Mouse (Mus musculus) brown adipose tissue, adult 24 weeks (tissue): ENCODE measurements around the gene Rbms3. TPM values are rescaled to one million over a fixed set of nuclear protein-coding genes. Genes with fewer than 3 reads are reported as not detected.

Source experiments
- H3K27ac ChIP-seq: fragments of 200-500 bp; replicated peaks from 2 replicates; pipeline ENCODE4 v1.5.1; 2012; ENCODE audit warnings: low read depth, mild to moderate bottlenecking, low read length
- H3K4me1 ChIP-seq: fragments of 200-500 bp; 2 replicates; pipeline ENCODE4 v1.6.1; 2012; ENCODE audit warnings: low read length, mixed read lengths; ENCODE audit not compliant: control insufficient read depth, insufficient read depth, insufficient read length
- H3K4me3 ChIP-seq: fragments of 200-500 bp; 2 replicates; pipeline ENCODE4 v1.5.1; 2012; ENCODE audit warnings: low read depth, mild to moderate bottlenecking, low read length, moderate library complexity; ENCODE audit not compliant: insufficient read depth
- polyA plus RNA-seq: library from polyadenylated mRNA; stranded (reverse); fragments of >200 nt; gene quantifications from 2 replicates; pipeline ENCODE4 v1.2.4, GENCODE M21; 2012; ENCODE audit not compliant: missing spikeins, insufficient read depth, insufficient read length

The Rbms3 gene
- polyA plus RNA-seq, 1 experiment = 2.2 TPM

- Histone ChIP-seq H3K27ac (no peak overlapping the region), H3K4me3 (no peak overlapping the region), H3K4me1 (no peaks in the 10 kb centered on the region)
Observed at GRCm38 (mm10) chr9:117234065-117234725, 395.5 kb downstream of the Rbms3 start.

DNA sequence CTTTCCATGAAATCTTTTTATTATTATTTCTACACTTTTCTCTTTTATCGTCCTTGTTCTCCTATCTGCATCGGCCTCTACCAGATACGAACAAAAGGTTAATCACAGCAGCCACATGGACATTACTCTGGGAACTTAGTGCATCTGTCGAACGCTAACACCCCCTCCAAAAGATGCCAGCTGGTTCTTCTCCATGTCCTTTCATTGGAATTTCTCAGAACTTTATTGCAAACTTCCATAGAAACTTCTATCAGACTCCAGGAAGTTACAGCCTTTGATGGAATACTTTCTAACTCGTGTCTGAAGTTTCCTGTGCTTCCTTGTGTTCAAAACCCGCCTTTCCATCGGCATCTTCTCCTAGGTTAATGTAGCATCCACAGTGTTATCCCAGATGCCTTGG lies 407.0 kb downstream of the Rbms3 start:
- H3K4me1 ChIP-seq = no peaks in the 10 kb centered on the region
- no peak overlapping the region for H3K4me3 ChIP-seq

GRCm38 (mm10) chr9:117221481-117221880 lies 408.2 kb downstream of the Rbms3 start:
- Histone ChIP-seq H3K27ac (no peak overlapping the region), H3K4me1 (no peaks in the 10 kb centered on the region), H3K4me3 (no peak overlapping the region)

More for the DNA sequence above, 407.0 kb downstream of the Rbms3 start:
- H3K27ac ChIP-seq = no peak overlapping the region

GRCm38 (mm10) chr9:117216026-117216755 lies 413.5 kb downstream of the Rbms3 start:
- Histone ChIP-seq H3K4me3 (no peak overlapping the region), H3K27ac (no peak overlapping the region), H3K4me1 (no peaks in the 10 kb centered on the region)

DNA sequence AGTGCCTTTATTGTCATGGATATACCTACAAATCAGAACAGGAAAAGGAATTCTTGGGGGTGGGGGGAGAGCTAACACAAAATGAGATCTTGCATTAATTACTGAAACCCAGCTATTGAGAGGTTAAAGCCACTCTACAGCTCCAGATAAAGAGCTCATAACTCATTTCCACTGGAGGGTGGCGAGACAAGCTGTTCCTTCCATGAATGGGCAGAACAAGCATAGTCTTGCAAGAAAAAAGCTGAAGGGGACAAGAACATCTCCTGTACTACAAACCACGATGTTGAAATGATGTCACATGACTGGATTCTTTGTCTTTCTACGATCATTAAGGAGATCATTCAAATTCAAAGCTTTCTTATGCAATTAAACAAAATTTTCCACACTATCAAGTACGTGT lies 417.7 kb downstream of the Rbms3 start:
- no peaks in the 10 kb centered on the region for H3K4me1 ChIP-seq
- no peak overlapping the region for H3K27ac ChIP-seq
- no peak overlapping the region for H3K4me3 ChIP-seq

DNA sequence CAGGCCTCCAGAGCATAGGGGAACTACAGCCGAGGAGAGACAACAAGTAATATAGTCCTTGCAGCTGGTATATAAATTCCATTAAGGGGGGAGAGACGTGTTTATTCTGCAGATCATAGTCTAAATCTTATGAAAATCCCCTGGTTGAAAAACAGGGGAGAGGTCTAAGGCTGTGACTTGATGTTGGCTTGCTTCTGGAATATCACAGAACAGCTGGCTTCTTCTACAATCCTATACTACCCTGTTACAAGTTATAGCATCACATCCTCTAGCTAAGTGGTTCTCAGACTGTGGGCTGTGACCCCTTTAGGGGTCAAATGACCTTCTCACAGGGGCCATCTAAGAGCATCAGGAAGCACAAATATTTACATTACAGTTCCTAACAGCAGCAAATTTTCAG lies 419.4 kb downstream of the Rbms3 start:
- H3K4me3 ChIP-seq = no peak overlapping the region
- H3K4me1 ChIP-seq = no peaks in the 10 kb centered on the region
- H3K27ac ChIP-seq = no peak overlapping the region

DNA sequence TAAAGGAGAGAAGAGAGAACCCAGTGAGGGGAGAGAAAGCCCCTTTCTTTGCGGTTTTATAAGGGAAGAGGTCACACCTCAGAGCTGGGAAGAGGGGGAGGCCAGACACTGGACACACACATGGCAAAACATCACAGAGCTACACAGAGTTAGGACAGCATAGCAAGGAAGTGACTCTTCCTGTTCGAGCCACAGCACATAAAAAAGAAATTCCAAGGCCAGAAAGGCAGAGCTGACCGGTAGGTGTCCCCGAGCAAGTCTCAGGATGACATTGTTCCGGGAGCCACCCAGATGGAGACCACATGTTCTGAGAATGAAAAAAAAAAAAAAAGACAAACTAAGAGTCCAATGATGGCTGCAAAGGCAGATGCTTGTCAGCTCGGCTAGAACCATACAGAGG lies 424.3 kb downstream of the Rbms3 start:
- no peaks in the 10 kb centered on the region for H3K4me1 ChIP-seq
- H3K4me3 ChIP-seq = no peak overlapping the region
- H3K27ac ChIP-seq = no peak overlapping the region

- H3K4me1 ChIP-seq = no peaks in the 10 kb centered on the region
Observed at GRCm38 (mm10) chr9:117200067-117200658, 429.6 kb downstream of the Rbms3 start.

GRCm38 (mm10) chr9:117197531-117197930 lies 432.2 kb downstream of the Rbms3 start:
- H3K4me1 ChIP-seq = no peaks in the 10 kb centered on the region
- no peak overlapping the region for H3K4me3 ChIP-seq
- no peak overlapping the region for H3K27ac ChIP-seq

More at GRCm38 (mm10) chr9:117200067-117200658, 429.6 kb downstream of the Rbms3 start:
- Histone ChIP-seq H3K27ac (no peak overlapping the region), H3K4me3 (no peak overlapping the region)

DNA sequence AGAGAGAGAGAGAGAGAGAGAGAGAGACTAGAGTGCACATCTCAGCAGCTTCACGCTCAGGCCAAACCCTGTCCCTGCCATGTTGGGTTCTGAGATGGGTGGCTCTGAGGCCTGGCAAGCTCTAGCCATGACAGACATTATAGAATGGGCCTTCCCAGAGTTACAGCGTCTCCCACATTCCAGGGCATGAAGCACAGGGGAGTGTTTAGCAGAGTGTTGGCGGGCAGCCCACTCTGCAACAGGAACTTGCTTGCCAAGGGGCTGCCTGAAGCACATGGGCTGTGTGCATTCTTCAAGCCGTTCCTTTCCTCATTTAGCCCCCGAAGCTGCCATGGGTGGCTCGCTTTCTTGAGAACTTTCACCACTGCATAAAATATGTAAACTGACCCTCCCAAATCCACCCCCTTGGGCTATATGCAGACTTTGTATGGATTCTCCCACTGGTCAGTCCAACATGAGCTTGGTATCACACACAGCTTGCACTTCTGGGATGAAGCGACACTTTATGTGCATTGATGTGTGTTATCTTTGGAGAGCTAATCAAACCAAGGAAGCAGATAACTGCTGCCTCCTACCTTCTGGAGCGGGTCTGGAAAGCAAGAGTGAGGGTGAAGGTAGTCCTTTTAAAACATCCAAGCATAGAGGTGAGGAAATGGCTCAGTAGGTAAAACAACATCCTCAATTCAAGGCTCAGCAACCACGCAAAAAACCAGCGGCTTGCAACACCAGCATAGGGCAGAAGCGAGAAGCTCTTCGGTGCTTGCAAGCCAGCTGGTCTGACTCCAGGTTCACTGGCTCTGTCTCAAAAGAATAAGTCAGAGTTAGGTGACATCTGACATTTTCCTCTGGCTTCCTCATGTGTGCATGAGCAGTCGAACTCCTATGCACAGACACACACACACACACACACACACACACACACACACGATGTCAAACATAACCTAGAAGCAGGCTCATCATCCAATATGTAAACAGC lies 436.9 kb downstream of the Rbms3 start:
- Histone ChIP-seq H3K27ac (0 out of 2 replicates have a peak overlapping the region, but pooled peaks have one; percentile 0), H3K4me1 (no peaks in the 10 kb centered on the region), H3K4me3 (no peak overlapping the region)

GRCm38 (mm10) chr9:117192093-117192492 lies 437.6 kb downstream of the Rbms3 start:
- Histone ChIP-seq H3K4me3 (no peak overlapping the region), H3K4me1 (no peaks in the 10 kb centered on the region), H3K27ac (0 out of 2 replicates have a peak overlapping the region, but pooled peaks have one; percentile 0)

GRCm38 (mm10) chr9:117188406-117188805 lies 441.3 kb downstream of the Rbms3 start:
- no peak overlapping the region for H3K4me3 ChIP-seq
- no peak overlapping the region for H3K27ac ChIP-seq
- H3K4me1 ChIP-seq = no peaks in the 10 kb centered on the region

GRCm38 (mm10) chr9:117187116-117188034 lies 442.3 kb downstream of the Rbms3 start:
- Histone ChIP-seq H3K27ac (no peak overlapping the region), H3K4me1 (no peaks in the 10 kb centered on the region), H3K4me3 (no peak overlapping the region)

DNA sequence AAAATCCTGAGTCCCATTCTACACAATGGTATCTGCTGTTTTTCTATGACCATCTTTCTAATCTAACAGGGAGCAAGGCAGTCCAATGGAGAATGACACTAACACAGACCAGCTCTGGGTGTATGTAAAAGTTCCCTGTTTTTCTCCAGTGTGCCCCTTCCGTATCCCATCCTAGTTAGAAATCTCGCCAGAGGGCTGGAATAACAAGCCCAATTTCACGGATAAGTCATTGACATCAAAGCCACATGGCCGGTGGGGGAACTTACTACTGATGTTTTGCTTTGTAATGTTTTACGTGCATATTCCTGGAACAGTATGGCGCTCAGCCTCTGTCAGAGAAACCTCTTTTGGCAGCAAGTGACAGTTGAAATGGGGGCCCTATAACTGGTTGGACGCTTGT lies 449.1 kb downstream of the Rbms3 start:
- Histone ChIP-seq H3K4me3 (no peak overlapping the region), H3K4me1 (no peaks in the 10 kb centered on the region), H3K27ac (no peak overlapping the region)
